Mouse (Mus musculus) left cerebral cortex, adult 2 months (tissue): Measurements from ENCODE around the gene Procr. TPM values are rescaled to one million over a fixed set of nuclear protein-coding genes. Genes with fewer than 3 reads are reported as not detected.
"Not testable (repeated sequence)": the region's sequence is repeated elsewhere in the genome, so short reads cannot be mapped to it uniquely, and the experiment has no call there.

ENCODE experiments used
- DNase-seq, 2 experiments: peaks; one replicate each; pipeline ENCODE4 v3.0.0; 2021 to 2022; ENCODE audit warnings: low spot score in 2 of 2, mixed read lengths in 1 of 2; ENCODE audit errors: extremely low spot score in 1 of 2
- H3K27ac ChIP-seq: fragments of 200-600 bp; 2 replicates; pipeline ENCODE4 v1.8.1; 2022
- H3K4me3 ChIP-seq: fragments of 200-600 bp; 2 replicates; pipeline ENCODE4 v1.8.1; 2022
- CTCF ChIP-seq: fragments of 200-600 bp; IDR thresholded peaks from 2 replicates; pipeline ENCODE4 v1.8.1; 2022; ENCODE audit warnings: antibody characterized with exemption, mild to moderate bottlenecking, moderate library complexity
- intact Hi-C: fragments of 180-260 bp; cut with DNase I; formaldehyde crosslinking; loops from one replicate; pipeline ENCODE4 v1.15.1; 2025
- total RNA-seq, 2 experiments: library from RNA; stranded (reverse); gene quantifications; 2 replicates each; pipeline ENCODE4 v1.2.3; 2021

Procr gene
- total RNA-seq, 2 experiments from 2014 or later = 1.2 to 1.4 TPM

GRCm38 (mm10) chr2:155728742-155729141 lies 22.2 kb upstream of the Procr start:
- no peak for TF ChIP-seq CTCF
- H3K4me3 ChIP-seq = peak overlapping the region; percentile 98
- no peak for DNase-seq
- peak overlapping the region; percentile 63 for H3K27ac ChIP-seq
- intact Hi-C loops = loop anchor here (1.0 to 5.0 kb wide), 3 partner anchors 32 to 56 kb away; partner anchors contain the start of gene Trpc4ap

GRCm38 (mm10) chr2:155729158-155729645 lies 21.7 kb upstream of the Procr start, which contains the start of gene Edem2:
Edem2 (minus strand) TSS chr2:155729475.
- no peak for TF ChIP-seq CTCF
- intact Hi-C loops = loop anchor here (1.0 to 5.0 kb wide), 3 partner anchors 32 to 57 kb away; partner anchors contain the start of gene Trpc4ap
- Histone ChIP-seq H3K4me3 (peak within 1 kb of the TSS; percentile 98), H3K27ac (peak within 1 kb of the TSS; percentile 82)
- DNase-seq = peak; percentile 89 to 91

GRCm38 (mm10) chr2:155735080-155735479 lies 15.8 kb upstream of the Procr start:
- intact Hi-C loops = no loop called here
- Histone ChIP-seq H3K4me3 (no peak overlapping the region), H3K27ac (no peak overlapping the region)
- no peak for DNase-seq
- no peak for TF ChIP-seq CTCF

GRCm38 (mm10) chr2:155735766-155736165 lies 15.2 kb upstream of the Procr start, which contains the start of gene Gm17581:
Gm17581 (minus strand) TSS chr2:155735866.
- H3K27ac ChIP-seq, DNase-seq, intact Hi-C loops, H3K4me3 ChIP-seq: not testable (repeated sequence)

- DNase-seq = no peak
- intact Hi-C loops = no loop called here
- Histone ChIP-seq H3K4me3 (no peak overlapping the region), H3K27ac (no peak overlapping the region)
- TF ChIP-seq CTCF = no peak
These were observed 14.0 kb upstream of the Procr start for GRCm38 (mm10) chr2:155736936-155737335.

GRCm38 (mm10) chr2:155737803-155738202 lies 13.1 kb upstream of the Procr start:
- no peak for DNase-seq
- no peak overlapping the region for H3K27ac ChIP-seq
- intact Hi-C loops = no loop called here

GRCm38 (mm10) chr2:155742211-155742610 lies 8.7 kb upstream of the Procr start:
- intact Hi-C loops = no loop called here
- no peak for DNase-seq
- no peak overlapping the region for H3K27ac ChIP-seq
- H3K4me3 ChIP-seq = no peak overlapping the region
- no peak for TF ChIP-seq CTCF

More at GRCm38 (mm10) chr2:155737803-155738202, 13.1 kb upstream of the Procr start:
- no peak for TF ChIP-seq CTCF
- no peak overlapping the region for H3K4me3 ChIP-seq

- TF ChIP-seq CTCF = no peak
- Histone ChIP-seq H3K27ac (no peak overlapping the region), H3K4me3 (no peak overlapping the region)
- intact Hi-C loops = no loop called here
- no peak for DNase-seq
These were observed 8.0 kb upstream of the Procr start for GRCm38 (mm10) chr2:155742931-155743337.

- Histone ChIP-seq H3K4me3 (no peak overlapping the region), H3K27ac (no peak overlapping the region)
- no peak for DNase-seq
- TF ChIP-seq CTCF = no peak
- intact Hi-C loops = no loop called here
These were observed 7.6 kb upstream of the Procr start for GRCm38 (mm10) chr2:155743351-155743750.

GRCm38 (mm10) chr2:155745487-155745886 lies 5.4 kb upstream of the Procr start:
- Histone ChIP-seq H3K4me3 (no peak overlapping the region), H3K27ac (no peak overlapping the region)
- no peak for TF ChIP-seq CTCF
- intact Hi-C loops = no loop called here
- DNase-seq = no peak

- Histone ChIP-seq H3K4me3 (no peak overlapping the region), H3K27ac (no peak overlapping the region)
- no peak for DNase-seq
- intact Hi-C loops = no loop called here
- no peak for TF ChIP-seq CTCF
These were observed 1.5 kb upstream of the Procr start for GRCm38 (mm10) chr2:155749394-155749793.

- intact Hi-C loops = no loop called here
- Histone ChIP-seq H3K27ac (no peak overlapping the region), H3K4me3 (no peak overlapping the region)
- peak; percentile 49 for TF ChIP-seq CTCF
- no peak for DNase-seq
These were observed 4.8 kb downstream of the Procr start for GRCm38 (mm10) chr2:155755746-155756145.
